Mouse (Mus musculus) kidney, adult 2 months (tissue): ENCODE data around the gene Ankrd39.

Experiments used
- CTCF ChIP-seq: fragments of 200-500 bp; conservative IDR thresholded peaks from 2 replicates; pipeline ENCODE4 v1.5.1; 2011; ENCODE audit warnings: low read depth, mild to moderate bottlenecking, control low read depth, low read length, moderate library complexity, mixed read lengths; ENCODE audit not compliant: insufficient read depth, insufficient read length
- POLR2A ChIP-seq: fragments of 200-500 bp; IDR thresholded peaks from one replicate; pipeline ENCODE4 v1.6.1; 2011; ENCODE audit warnings: low read depth, low read length, control low read depth

GRCm38 (mm10) chr1:36512966-36513280, 34.3 kb downstream of the Ankrd39 start:
- TF ChIP-seq POLR2A (no peak), CTCF (no peak)
